Mouse (Mus musculus) cerebellum, adult 18-20 months (tissue): Measurements from ENCODE around the gene Sptbn4.

ENCODE experiments used
- DNase-seq, 2 experiments: peaks; one replicate each; pipeline ENCODE4 v3.0.0; 2021

Gene Sptbn4

GRCm38 (mm10) chr7:27339519-27339918 lies 108.0 kb downstream of the Sptbn4 start:
- no peak for DNase-seq

- no peak for DNase-seq
Measured at GRCm38 (mm10) chr7:27339114-27339513, 108.4 kb downstream of the Sptbn4 start.

- no peak for DNase-seq
Measured at GRCm38 (mm10) chr7:27337175-27337853, 110.2 kb downstream of the Sptbn4 start, which contains the start of gene Ltbp4. Gene Ltbp4 (minus strand): TSS chr7:27337692.

GRCm38 (mm10) chr7:27335928-27336823 lies 111.3 kb downstream of the Sptbn4 start:
- peak; percentile 91 to 94 for DNase-seq

- no peak for DNase-seq
Measured at GRCm38 (mm10) chr7:27335011-27335720, 112.3 kb downstream of the Sptbn4 start.

GRCm38 (mm10) chr7:27334405-27334911 lies 113.0 kb downstream of the Sptbn4 start:
- no peak for DNase-seq

GRCm38 (mm10) chr7:27333316-27333941 lies 114.1 kb downstream of the Sptbn4 start:
- DNase-seq, result no peak

- peak; percentile 69 to 81 for DNase-seq
Measured at GRCm38 (mm10) chr7:27332353-27333199, 114.9 kb downstream of the Sptbn4 start.

GRCm38 (mm10) chr7:27331854-27332253 lies 115.6 kb downstream of the Sptbn4 start:
- DNase-seq, result no peak

GRCm38 (mm10) chr7:27331541-27331851 lies 116.0 kb downstream of the Sptbn4 start:
- no peak for DNase-seq

- DNase-seq, result peak; percentile 51 to 62
Measured at GRCm38 (mm10) chr7:27330709-27331540, 116.6 kb downstream of the Sptbn4 start.

GRCm38 (mm10) chr7:27329981-27330380 lies 117.5 kb downstream of the Sptbn4 start:
- no peak for DNase-seq

GRCm38 (mm10) chr7:27329326-27329947 lies 118.0 kb downstream of the Sptbn4 start:
- peak; percentile 80 to 88 for DNase-seq

- no peak for DNase-seq
Measured at GRCm38 (mm10) chr7:27328648-27329047, 118.8 kb downstream of the Sptbn4 start.

GRCm38 (mm10) chr7:27328161-27328560 lies 119.3 kb downstream of the Sptbn4 start:
- DNase-seq, result no peak

GRCm38 (mm10) chr7:27327500-27327899 lies 120.0 kb downstream of the Sptbn4 start:
- DNase-seq, result no peak

GRCm38 (mm10) chr7:27326101-27326880 lies 121.2 kb downstream of the Sptbn4 start:
- DNase-seq, result peak; percentile 55 to 73

GRCm38 (mm10) chr7:27325697-27326096 lies 121.8 kb downstream of the Sptbn4 start:
- DNase-seq, result peak; percentile 58 to 71

GRCm38 (mm10) chr7:27324928-27325327 lies 122.6 kb downstream of the Sptbn4 start:
- no peak for DNase-seq
